Mouse (Mus musculus): Measurements from ENCODE around the gene 6030498E09Rik.

- no peak for TF ChIP-seq CTCF (IDR thresholded peaks at IDR 0.05; ENCODE audit: low read depth, low read length)
- no peak for TF ChIP-seq POLR2A (IDR thresholded peaks at IDR 0.05; ENCODE audit: insufficient read depth, low read length)
- TF ChIP-seq EP300 (IDR thresholded peaks at IDR 0.05; ENCODE audit: insufficient read depth, low read depth, low read length), result no peak
Observed at GRCm38 (mm10) chrX:38771886-38772285, 585 bp upstream of the 6030498E09Rik start.
